Mouse (Mus musculus) MEL (cell line): ENCODE results near the gene Lmx1a. TPM values are rescaled to one million over a fixed set of nuclear protein-coding genes. Genes with fewer than 3 reads are reported as not detected.

Experiments
- DNase-seq: peaks from one replicate; pipeline ENCODE4 v3.0.0; 2011; ENCODE audit warnings: low read depth, low spot score
- H3K27ac ChIP-seq: 2 replicates; pipeline ENCODE4 v1.5.1; 2012; ENCODE audit warnings: low read depth, mild to moderate bottlenecking, control low read depth, low read length, moderate library complexity; ENCODE audit not compliant: control insufficient read depth
- H3K27me3 ChIP-seq, 2 experiments: fragments of 150-350 bp in 1 of 2; sonication (generic) in 1 of 2; 2 replicates each; pipeline ENCODE4 v1.6.1; 2012; ENCODE audit warnings: low read length in 2 of 2, mild to moderate bottlenecking in 2 of 2, improper control_type of control experiment in 1 of 2, moderate library complexity in 1 of 2; ENCODE audit not compliant: insufficient read depth in 2 of 2, control insufficient read depth in 1 of 2
- H3K36me3 ChIP-seq, 2 experiments: 2 replicates each; pipeline ENCODE4 v1.6.1; 2012 to 2014; ENCODE audit warnings: low read length in 2 of 2, improper control_type of control experiment in 1 of 2, inconsistent platforms in 1 of 2, mild to moderate bottlenecking in 1 of 2; ENCODE audit not compliant: insufficient read depth in 2 of 2, control insufficient read depth in 1 of 2
- H3K4me1 ChIP-seq, 2 experiments: fragments of 150-350 bp in 1 of 2; sonication (generic) in 1 of 2; 2 replicates each; pipeline ENCODE4 v1.6.1; 2012; ENCODE audit warnings: low read length in 2 of 2, improper control_type of control experiment in 1 of 2, mild to moderate bottlenecking in 1 of 2; ENCODE audit not compliant: insufficient read depth in 2 of 2, control insufficient read depth in 1 of 2
- H3K4me3 ChIP-seq, 2 experiments: fragments of 150-350 bp in 1 of 2; sonication (generic) in 1 of 2; 2 replicates each; pipeline ENCODE4 v1.5.1; 2012; ENCODE audit warnings: low read depth in 2 of 2, low read length in 2 of 2, mild to moderate bottlenecking in 2 of 2, moderate library complexity in 2 of 2, control low read depth in 1 of 2, improper control_type of control experiment in 1 of 2; ENCODE audit not compliant: control insufficient read depth in 1 of 2, insufficient read depth in 1 of 2
- H3K79me2 ChIP-seq: 2 replicates; pipeline ENCODE4 v1.6.1; 2012; ENCODE audit warnings: mild to moderate bottlenecking, low read length, moderate library complexity; ENCODE audit not compliant: control insufficient read depth, poor library complexity, insufficient read depth
- H3K9ac ChIP-seq: 2 replicates; pipeline ENCODE4 v1.6.1; 2012; ENCODE audit warnings: low read depth, mild to moderate bottlenecking, control low read depth, low read length, moderate library complexity; ENCODE audit not compliant: control insufficient read depth, poor library complexity, severe bottlenecking
- H3K9me3 ChIP-seq: fragments of 150-350 bp; sonication (generic); replicated peaks from 2 replicates; pipeline ENCODE4 v1.6.1; 2012; ENCODE audit warnings: mild to moderate bottlenecking, low read length, improper control_type of control experiment, moderate library complexity; ENCODE audit not compliant: insufficient read depth
- CHD1 ChIP-seq: IDR thresholded peaks from 2 replicates; pipeline ENCODE4 v1.6.1; 2012; ENCODE audit warnings: low read depth, mild to moderate bottlenecking, inconsistent platforms, low read length, improper control_type of control experiment
- CTCF ChIP-seq, 3 experiments: IDR thresholded peaks in 2 of 3; conservative IDR thresholded peaks in 1 of 3; 2 replicates each; pipeline ENCODE4 v1.5.1; 2011 to 2012; ENCODE audit warnings: low read length in 3 of 3, low read depth in 2 of 3, mild to moderate bottlenecking in 2 of 3, improper control_type of control experiment in 1 of 3, inconsistent platforms in 1 of 3, mixed read lengths in 1 of 3, moderate library complexity in 1 of 3; ENCODE audit not compliant: control insufficient read depth in 1 of 3, insufficient read depth in 1 of 3, poor library complexity in 1 of 3, severe bottlenecking in 1 of 3
- EP300 ChIP-seq, 2 experiments: IDR thresholded peaks; 2 replicates each; pipeline ENCODE4 v1.6.1; 2011; ENCODE audit warnings: improper control_type of control experiment in 2 of 2, low read length in 2 of 2, low read depth in 1 of 2, mild to moderate bottlenecking in 1 of 2
- ETS1 ChIP-seq: IDR thresholded peaks from 2 replicates; pipeline ENCODE4 v1.6.1; 2012; ENCODE audit warnings: low read depth, mild to moderate bottlenecking, inconsistent platforms, low read length, improper control_type of control experiment, moderate library complexity
- GABPA ChIP-seq: IDR thresholded peaks from 2 replicates; pipeline ENCODE4 v1.6.1; 2012; ENCODE audit warnings: low read depth, mild to moderate bottlenecking, inconsistent platforms, low read length, improper control_type of control experiment, moderate library complexity
- GATA1 ChIP-seq: IDR thresholded peaks from 2 replicates; pipeline ENCODE4 v1.6.1; 2011; ENCODE audit warnings: low read depth, low read length, improper control_type of control experiment
- HCFC1 ChIP-seq: IDR thresholded peaks from 2 replicates; pipeline ENCODE4 v1.6.1; 2012; ENCODE audit warnings: low read depth, mild to moderate bottlenecking, inconsistent platforms, low read length, improper control_type of control experiment, moderate library complexity
- JUND ChIP-seq: IDR thresholded peaks from 2 replicates; pipeline ENCODE4 v1.6.1; 2011; ENCODE audit warnings: low read depth, mild to moderate bottlenecking, improper control_type of control experiment, low read length
- KAT2A ChIP-seq: conservative IDR thresholded peaks from 2 replicates; pipeline ENCODE4 v1.6.1; 2012; ENCODE audit warnings: low read depth, low read length, improper control_type of control experiment, inconsistent platforms
- MAFK ChIP-seq: IDR thresholded peaks from 2 replicates; pipeline ENCODE4 v1.6.1; 2011; ENCODE audit warnings: low read depth, mild to moderate bottlenecking, low read length, improper control_type of control experiment, borderline replicate concordance
- MAX ChIP-seq: IDR thresholded peaks from 2 replicates; pipeline ENCODE4 v1.6.1; 2011; ENCODE audit warnings: low read length, improper control_type of control experiment
- MAZ ChIP-seq: IDR thresholded peaks from 2 replicates; pipeline ENCODE4 v1.6.1; 2012; ENCODE audit warnings: low read depth, mild to moderate bottlenecking, inconsistent platforms, low read length, improper control_type of control experiment
- MEF2A ChIP-seq: IDR thresholded peaks from 2 replicates; pipeline ENCODE4 v1.6.1; 2014; ENCODE audit warnings: low read depth, mild to moderate bottlenecking, inconsistent platforms, low read length, improper control_type of control experiment; ENCODE audit not compliant: poor library complexity, insufficient replicate concordance, severe bottlenecking; ENCODE audit errors: extremely low read depth
- MYB ChIP-seq: IDR thresholded peaks from 2 replicates; pipeline ENCODE4 v1.6.1; 2011; ENCODE audit warnings: mild to moderate bottlenecking, low read depth, low read length, improper control_type of control experiment
- MYC ChIP-seq: IDR thresholded peaks from 2 replicates; pipeline ENCODE4 v1.6.1; 2011; ENCODE audit warnings: low read depth, mild to moderate bottlenecking, low read length, improper control_type of control experiment, moderate library complexity
- NELFE ChIP-seq: IDR thresholded peaks from 2 replicates; pipeline ENCODE4 v1.6.1; 2011; ENCODE audit warnings: low read depth, low read length, improper control_type of control experiment
- NRF1 ChIP-seq: IDR thresholded peaks from 2 replicates; pipeline ENCODE4 v1.6.1; 2014; ENCODE audit warnings: low read depth, mild to moderate bottlenecking, inconsistent platforms, low read length, improper control_type of control experiment, moderate library complexity; ENCODE audit not compliant: poor library complexity, insufficient read depth, severe bottlenecking
- POLR2AphosphoS5 ChIP-seq: IDR thresholded peaks from 2 replicates; pipeline ENCODE4 v1.6.1; 2012; ENCODE audit warnings: low read depth, borderline replicate concordance, mild to moderate bottlenecking, inconsistent platforms, low read length, moderate library complexity, mixed read lengths
- SMC3 ChIP-seq: IDR thresholded peaks from 2 replicates; pipeline ENCODE4 v1.6.1; 2011; ENCODE audit warnings: low read depth, low read length, improper control_type of control experiment
- TAL1 ChIP-seq: IDR thresholded peaks from 2 replicates; pipeline ENCODE4 v1.6.1; 2012; ENCODE audit warnings: mild to moderate bottlenecking, inconsistent platforms, low read length, moderate library complexity, mixed read lengths
- TBP ChIP-seq: IDR thresholded peaks from 2 replicates; pipeline ENCODE4 v1.8.0; 2011; ENCODE audit warnings: low read depth, low read length, improper control_type of control experiment
- TCF12 ChIP-seq: IDR thresholded peaks from 2 replicates; pipeline ENCODE4 v1.6.1; 2014; ENCODE audit warnings: low read depth, mild to moderate bottlenecking, inconsistent platforms, low read length, improper control_type of control experiment, moderate library complexity
- UBTF ChIP-seq: IDR thresholded peaks from 2 replicates; pipeline ENCODE4 v1.6.1; 2012; ENCODE audit warnings: low read depth, mild to moderate bottlenecking, inconsistent platforms, low read length, improper control_type of control experiment, moderate library complexity, borderline replicate concordance; ENCODE audit not compliant: insufficient read depth
- ZC3H11A ChIP-seq: IDR thresholded peaks from 2 replicates; pipeline ENCODE4 v1.6.1; 2012; ENCODE audit warnings: low read depth, mild to moderate bottlenecking, inconsistent platforms, low read length, improper control_type of control experiment
- ZKSCAN1 ChIP-seq: IDR thresholded peaks from 2 replicates; pipeline ENCODE4 v1.6.1; 2012; ENCODE audit warnings: low read depth, mild to moderate bottlenecking, inconsistent platforms, low read length, improper control_type of control experiment, moderate library complexity
- ZMIZ1 ChIP-seq: IDR thresholded peaks from 2 replicates; pipeline ENCODE4 v1.6.1; 2012; ENCODE audit warnings: low read depth, mild to moderate bottlenecking, inconsistent platforms, low read length, improper control_type of control experiment, moderate library complexity
- ZNF384 ChIP-seq: IDR thresholded peaks from 2 replicates; pipeline ENCODE4 v1.6.1; 2012; ENCODE audit warnings: low read depth, mild to moderate bottlenecking, inconsistent platforms, low read length, improper control_type of control experiment
- polyA plus RNA-seq, 2 experiments: library from polyadenylated mRNA; stranded (reverse) in 1 of 2; unstranded in 1 of 2; fragments of >175 nt in 1 of 2; fragments of >200 nt in 1 of 2; gene quantifications; 2 replicates each; pipeline versions ENCODE4 v1.2.1 to v1.2.4; 2012; ENCODE audit warnings: low replicate concordance in 2 of 2, low read depth in 1 of 2; ENCODE audit not compliant: insufficient read length in 2 of 2, insufficient read depth in 1 of 2, missing spikeins in 1 of 2
- total RNA-seq: library from RNA; depleted of rRNA; stranded (reverse); fragments of 300-350 nt; gene quantifications from 2 replicates; pipeline ENCODE4 v1.2.3, GENCODE M21; 2012

Lmx1a gene
- total and polyA plus RNA-seq, 3 experiments, result not detected

DNA sequence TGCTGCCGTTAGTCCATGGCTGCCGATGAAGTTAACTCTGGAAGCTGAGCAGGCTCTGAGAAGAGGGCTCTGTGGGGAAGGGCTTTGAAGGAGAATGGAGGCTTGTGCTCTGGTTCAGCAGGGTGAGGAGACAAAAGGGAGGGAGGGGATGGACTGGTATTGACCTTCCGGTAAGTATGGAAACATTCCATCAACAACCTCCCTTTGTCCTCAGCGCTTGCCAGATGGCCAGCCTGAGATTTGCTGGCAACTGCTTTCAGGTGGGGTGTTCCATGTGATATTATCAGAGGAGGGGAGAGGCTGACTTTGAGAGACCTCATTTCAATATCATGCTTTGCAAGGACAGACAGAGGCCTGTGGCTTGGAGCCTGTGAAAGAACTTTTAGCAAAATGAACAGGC is 165.8 kb downstream of the Lmx1a start:
- no peaks in the 10 kb centered on the region for H3K9me3 ChIP-seq

GRCm38 (mm10) chr1:167872028-167872427 is 183.0 kb downstream of the Lmx1a start:
- Histone ChIP-seq H3K27ac (no peak overlapping the region), H3K9ac (no peak overlapping the region), H3K27me3 (no peaks in the 10 kb centered on the region)
- TF ChIP-seq SMC3 (no peak), MAZ (no peak), TBP (no peak), MEF2A (no peak)
- TF ChIP-seq, all 39 proteins: peak for 0
- H3K79me2 ChIP-seq, result no peaks in the 10 kb centered on the region
- H3K9me3 ChIP-seq, result no peaks in the 10 kb centered on the region
- H3K4me3 ChIP-seq, result no peak overlapping the region
- no peaks in the 10 kb centered on the region for H3K36me3 ChIP-seq
- no peak for DNase-seq
- no peaks in the 10 kb centered on the region for H3K4me1 ChIP-seq

More for the DNA sequence above, 165.8 kb downstream of the Lmx1a start:
- no peak overlapping the region for H3K27ac ChIP-seq
- no peaks in the 10 kb centered on the region for H3K79me2 ChIP-seq
- TF ChIP-seq HCFC1 (no peak), TAL1 (no peak), TCF12 (no peak), POLR2AphosphoS5 (no peak), JUND (no peak), GABPA (no peak), NELFE (no peak), UBTF (no peak), MEF2A (no peak), NRF1 (no peak)
- no peak overlapping the region for H3K4me3 ChIP-seq
- no peak overlapping the region for H3K9ac ChIP-seq
- DNase-seq, result no peak
- H3K4me1 ChIP-seq, result no peaks in the 10 kb centered on the region
- no peaks in the 10 kb centered on the region for H3K27me3 ChIP-seq
- no peaks in the 10 kb centered on the region for H3K36me3 ChIP-seq

GRCm38 (mm10) chr1:167874099-167874498 is 185.1 kb downstream of the Lmx1a start:
- no peaks in the 10 kb centered on the region for H3K9me3 ChIP-seq
- no peak for DNase-seq
- H3K4me1 ChIP-seq, result no peaks in the 10 kb centered on the region
- H3K4me3 ChIP-seq, result no peak overlapping the region
- H3K27ac ChIP-seq, result no peak overlapping the region
- no peaks in the 10 kb centered on the region for H3K79me2 ChIP-seq
- H3K36me3 ChIP-seq, result no peaks in the 10 kb centered on the region
- no peak for TF ChIP-seq ZNF384
- TF ChIP-seq ZMIZ1, result no peak
- no peak for TF ChIP-seq MYB
- TF ChIP-seq ZKSCAN1, result no peak
- TF ChIP-seq CHD1, result no peak
- TF ChIP-seq MYC, result no peak
- TF ChIP-seq GABPA, result no peak
- TF ChIP-seq UBTF, result no peak
- no peak for TF ChIP-seq MAX
- no peak for TF ChIP-seq EP300 (IDR thresholded peaks at IDR 0.05; ENCODE audit: low read depth in 1 of 2, low read length in 2 of 2)
- no peak for TF ChIP-seq TCF12
- TF ChIP-seq KAT2A, result no peak
- TF ChIP-seq ZC3H11A, result no peak
- TF ChIP-seq CTCF (IDR thresholded peaks at IDR 0.05 in 2 of 3, conservative IDR thresholded peaks at IDR 0.05 in 1 of 3; ENCODE audit: control insufficient read depth in 1 of 3, insufficient read depth in 1 of 3, low read depth in 2 of 3, low read length in 3 of 3, poor library complexity in 1 of 3, severe bottlenecking in 1 of 3), result no peak
- no peak for TF ChIP-seq MAFK
- TF ChIP-seq ETS1, result no peak
- TF ChIP-seq GATA1, result no peak
- H3K9ac ChIP-seq, result no peak overlapping the region
- no peaks in the 10 kb centered on the region for H3K27me3 ChIP-seq
